14 mouse cellular contexts compared by ENCODE assay signal in the genomic region with DNA sequence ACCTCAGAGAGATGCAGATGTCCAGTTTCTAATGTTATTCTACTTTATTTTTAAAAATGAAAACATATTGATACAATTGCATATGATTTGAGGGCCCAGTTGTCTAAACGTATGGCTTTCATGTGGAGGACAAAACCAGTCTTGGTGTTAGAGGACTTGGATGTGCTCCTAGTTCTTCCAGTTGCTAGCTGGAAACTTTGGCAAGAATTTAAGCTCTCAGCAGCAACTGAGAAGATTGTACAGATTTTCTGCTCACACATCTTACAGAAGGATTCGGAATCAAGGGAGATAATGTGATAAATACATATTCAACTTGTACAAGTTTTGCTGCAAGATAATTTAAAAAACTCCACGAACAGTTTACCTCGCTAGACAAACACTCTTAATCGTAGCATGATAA.
"Had no signal": no experiment of that assay in that cellular context is flagged by ENCODE, and none has a peak within 500 bp of the region (broad histone marks: within the 10 kb centered on the region; RNA-seq: fewer than 3 reads in every experiment).

No protein-coding gene starts in this region.

- H3K4me3 ChIP-seq: midbrain, embryonic 13.5 days; midbrain, embryonic 15.5 days; neural tube, embryonic 12.5 days; stomach, embryonic 15.5 days had no signal

- DNase-seq: lung, adult 18-20 months; lung, embryonic 14.5 days; lung, postnatal 10 days; lung, postnatal 4 days; right cerebral cortex, postnatal 25 days; thymus, adult 18-20 months; thymus, postnatal 14 days; thymus, postnatal 36 days had no signal

- H3K9me3 ChIP-seq: midbrain, embryonic 13.5 days; midbrain, embryonic 15.5 days; neural tube, embryonic 12.5 days; stomach, embryonic 15.5 days had no signal

- H3K36me3 ChIP-seq: midbrain, embryonic 13.5 days; midbrain, embryonic 15.5 days; neural tube, embryonic 12.5 days; stomach, embryonic 15.5 days had no signal

- H3K4me1 ChIP-seq: midbrain, embryonic 13.5 days; midbrain, embryonic 15.5 days; neural tube, embryonic 12.5 days; stomach, embryonic 15.5 days had no signal

- ATAC-seq: midbrain, embryonic 13.5 days; midbrain, embryonic 15.5 days had no signal

- H3K27ac ChIP-seq: liver, embryonic 14.5 days; midbrain, embryonic 13.5 days; midbrain, embryonic 15.5 days; neural tube, embryonic 12.5 days; stomach, embryonic 15.5 days; stomach, postnatal 0 days had no signal

- H3K27me3 ChIP-seq: midbrain, embryonic 13.5 days; midbrain, embryonic 15.5 days; neural tube, embryonic 12.5 days; stomach, embryonic 15.5 days had no signal
